Mouse (Mus musculus) gastrocnemius, postnatal 36 days (tissue): ENCODE data around the gene Asic4. TPM values are rescaled to one million over a fixed set of nuclear protein-coding genes. Genes with fewer than 3 reads are reported as not detected.

Experiments
- DNase-seq, 2 experiments: peaks; one replicate each; pipeline ENCODE4 v3.0.0; 2022
- intact Hi-C: fragments of 180-260 bp; cut with DNase I; formaldehyde crosslinking; loops from one replicate; pipeline ENCODE4 v1.15.1; 2025
- total RNA-seq, 2 experiments: library from RNA; stranded (reverse); gene quantifications; 2 replicates each; pipeline ENCODE4 v1.2.3; 2021

The Asic4 gene
- total RNA-seq, 2 experiments from 2014 or later, result not detected

- no peak for DNase-seq
- intact Hi-C loops, result no loop called here
Observed at GRCm38 (mm10) chr1:75460297-75460696, 10.1 kb downstream of the Asic4 start.

- intact Hi-C loops, result no loop called here
Observed at GRCm38 (mm10) chr1:75462636-75463035, 12.4 kb downstream of the Asic4 start.

GRCm38 (mm10) chr1:75463652-75464204 lies 13.5 kb downstream of the Asic4 start:
- DNase-seq, result no peak
- intact Hi-C loops, result no loop called here

More at GRCm38 (mm10) chr1:75462636-75463035, 12.4 kb downstream of the Asic4 start:
- no peak for DNase-seq

GRCm38 (mm10) chr1:75467215-75467927 lies 17.1 kb downstream of the Asic4 start:
- intact Hi-C loops, result loop anchor here (2.0 kb wide), 1 partner anchor 125 kb away; no protein-coding TSS in a partner anchor
- peak; percentile 68 to 81 for DNase-seq

- intact Hi-C loops, result no loop called here
- no peak for DNase-seq
Observed at GRCm38 (mm10) chr1:75469287-75469825, 19.1 kb downstream of the Asic4 start.

GRCm38 (mm10) chr1:75476441-75476840 lies 26.2 kb downstream of the Asic4 start:
- intact Hi-C loops, result no loop called here
- no peak for DNase-seq

GRCm38 (mm10) chr1:75477264-75477965 lies 27.2 kb downstream of the Asic4 start:
- DNase-seq, result peak; percentile 63 to 73

GRCm38 (mm10) chr1:75477966-75478290 lies 27.7 kb downstream of the Asic4 start:
- intact Hi-C loops, result loop anchor here (1.0 to 2.0 kb wide), 2 partner anchors 81 to 119 kb away; no protein-coding TSS in a partner anchor
- DNase-seq, result no peak

More at GRCm38 (mm10) chr1:75477264-75477965, 27.2 kb downstream of the Asic4 start:
- intact Hi-C loops, result loop anchor here (1.0 kb wide), 1 partner anchor 82 kb away; no protein-coding TSS in a partner anchor

GRCm38 (mm10) chr1:75478497-75478896 lies 28.3 kb downstream of the Asic4 start:
- DNase-seq, result no peak
- intact Hi-C loops, result loop anchor here (2.0 kb wide), 1 partner anchor 118 kb away; no protein-coding TSS in a partner anchor

- peak; percentile 90 to 93 for DNase-seq
- intact Hi-C loops, result loop anchor here (2.0 kb wide), 1 partner anchor 118 kb away; no protein-coding TSS in a partner anchor
Observed at GRCm38 (mm10) chr1:75478916-75479634, 28.8 kb downstream of the Asic4 start, which contains the start of the genes Chpf and Tmem198. Gene Chpf, minus strand, starts transcription at chr1:75479307. Gene Tmem198, plus strand, starts transcription at chr1:75479532.

- DNase-seq, result no peak
- intact Hi-C loops, result loop anchor here (2.0 kb wide), 1 partner anchor 117 kb away; no protein-coding TSS in a partner anchor
Observed at GRCm38 (mm10) chr1:75479635-75479989, 29.4 kb downstream of the Asic4 start.

GRCm38 (mm10) chr1:75480036-75480435 lies 29.8 kb downstream of the Asic4 start:
- DNase-seq, result no peak
- intact Hi-C loops, result no loop called here

GRCm38 (mm10) chr1:75480735-75481134 lies 30.5 kb downstream of the Asic4 start:
- DNase-seq, result no peak
- intact Hi-C loops, result no loop called here

- no peak for DNase-seq
- intact Hi-C loops, result loop anchor here (5.0 kb wide), 1 partner anchor 61 kb away; the partner anchor contains the start of gene Slc4a3
Observed at GRCm38 (mm10) chr1:75486561-75486960, 36.3 kb downstream of the Asic4 start.

- intact Hi-C loops, result loop anchor here (5.0 kb wide), 1 partner anchor 60 kb away; the partner anchor contains the start of gene Slc4a3
- DNase-seq, result no peak
Observed at GRCm38 (mm10) chr1:75487040-75487404, 36.8 kb downstream of the Asic4 start.

- DNase-seq, result no peak
- intact Hi-C loops, result loop anchor here (5.0 kb wide), 1 partner anchor 60 kb away; the partner anchor contains the start of gene Slc4a3
Observed at GRCm38 (mm10) chr1:75487405-75488161, 37.3 kb downstream of the Asic4 start.

- no peak for DNase-seq
- intact Hi-C loops, result no loop called here
Observed at GRCm38 (mm10) chr1:75490785-75491551, 40.7 kb downstream of the Asic4 start.

- DNase-seq, result no peak
- intact Hi-C loops, result no loop called here
Observed at GRCm38 (mm10) chr1:75492579-75493170, 42.4 kb downstream of the Asic4 start.
